Mouse (Mus musculus): ENCODE results near the gene Sox2. TPM values are rescaled to one million over a fixed set of nuclear protein-coding genes. Genes with fewer than 3 reads are reported as not detected.

Sox2 gene
- total RNA-seq, 2 experiments from 2014 or later: 45.6 to 46.9 TPM

DNA sequence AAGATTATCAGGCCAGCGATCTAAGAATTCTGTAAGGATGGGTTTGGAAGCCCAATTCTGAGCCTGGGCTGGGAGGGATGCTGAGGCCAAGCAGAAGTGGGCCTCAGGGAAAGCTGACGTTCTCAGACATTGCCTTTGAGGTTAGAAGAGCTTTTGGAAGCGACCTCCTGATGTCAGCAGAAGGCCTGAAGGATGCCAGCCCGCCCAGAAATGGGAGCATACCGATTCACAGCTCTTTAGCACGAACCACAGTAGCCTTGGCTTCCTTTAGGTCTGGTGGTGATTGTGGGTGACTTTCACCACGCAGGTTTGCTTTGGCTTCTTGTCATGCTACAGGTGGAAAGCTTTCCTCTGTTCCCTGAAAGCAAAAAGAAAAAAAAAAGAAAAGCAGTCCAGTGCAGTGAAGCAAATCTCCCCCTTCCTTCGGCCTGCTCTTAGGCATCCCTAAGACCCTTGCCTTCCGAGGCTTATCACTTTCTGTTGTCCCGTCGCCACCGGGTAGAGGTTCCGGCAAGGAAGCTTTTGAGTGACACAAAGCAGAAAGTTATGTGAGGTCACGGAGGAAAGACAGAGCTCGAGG is 6.6 kb upstream of the Sox2 start:
- no peak for DNase-seq

- no peak for DNase-seq
Measured at GRCm38 (mm10) chr3:34646169-34646568, 4.0 kb upstream of the Sox2 start.

DNA sequence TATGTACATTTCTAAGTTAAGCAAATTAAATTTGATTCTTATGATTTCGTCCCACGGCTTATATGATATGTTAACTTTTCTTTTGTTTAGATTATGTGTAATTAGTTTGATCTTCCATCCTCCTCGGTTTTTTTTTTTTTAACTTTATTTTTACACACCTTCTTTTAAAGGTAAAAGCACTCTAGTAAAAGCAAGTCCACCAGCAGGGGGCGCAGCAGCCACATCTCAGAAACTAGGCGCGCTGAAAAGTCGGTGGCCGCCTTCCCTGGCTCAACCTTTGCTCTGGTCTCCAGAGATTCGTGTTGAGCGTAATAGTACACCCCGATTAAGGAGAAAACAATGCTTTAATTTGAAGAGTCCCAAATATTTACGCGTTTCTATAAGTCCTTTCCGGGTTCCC is 2.5 kb upstream of the Sox2 start:
- DNase-seq: peak; percentile 74 to 75

DNA sequence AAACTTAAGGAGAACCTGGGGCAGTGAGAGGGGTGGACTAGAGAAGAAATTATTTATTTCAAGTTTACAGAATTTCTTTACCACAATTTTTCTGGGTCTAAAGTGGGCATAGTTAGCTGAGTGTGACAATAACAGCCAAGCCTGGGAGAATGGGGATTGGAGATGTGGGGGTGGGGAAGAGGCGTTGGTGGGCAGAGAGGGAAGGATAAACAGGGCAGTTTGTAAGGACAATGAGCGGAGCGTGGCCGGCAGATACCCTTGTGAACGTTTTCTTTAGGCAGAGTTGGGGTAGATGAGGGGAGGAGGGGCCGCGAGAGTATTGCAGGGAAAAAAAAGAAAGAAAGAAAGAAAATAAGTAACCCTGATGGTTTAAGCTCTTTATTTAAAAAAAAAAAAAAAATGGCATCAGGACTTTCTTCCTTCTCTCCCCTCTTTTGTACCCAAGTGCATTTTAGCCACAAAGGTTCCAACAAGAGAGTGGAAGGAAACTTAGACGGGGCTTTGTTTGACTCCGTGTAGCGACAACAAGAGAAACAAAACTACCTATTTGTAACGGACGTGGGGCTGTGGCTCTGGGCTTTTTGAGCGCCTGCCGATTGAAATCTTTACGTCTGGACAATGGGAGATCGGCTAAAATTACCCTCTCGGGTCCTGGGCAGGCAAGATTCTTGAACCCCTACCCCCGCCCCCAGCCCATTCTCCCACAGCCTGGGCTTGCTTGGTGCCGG is 1.9 kb upstream of the Sox2 start:
- no peak for DNase-seq

GRCm38 (mm10) chr3:34648833-34649719 is 1.1 kb upstream of the Sox2 start:
- peak in 1 of 2 experiments; percentile 42 for DNase-seq

DNA sequence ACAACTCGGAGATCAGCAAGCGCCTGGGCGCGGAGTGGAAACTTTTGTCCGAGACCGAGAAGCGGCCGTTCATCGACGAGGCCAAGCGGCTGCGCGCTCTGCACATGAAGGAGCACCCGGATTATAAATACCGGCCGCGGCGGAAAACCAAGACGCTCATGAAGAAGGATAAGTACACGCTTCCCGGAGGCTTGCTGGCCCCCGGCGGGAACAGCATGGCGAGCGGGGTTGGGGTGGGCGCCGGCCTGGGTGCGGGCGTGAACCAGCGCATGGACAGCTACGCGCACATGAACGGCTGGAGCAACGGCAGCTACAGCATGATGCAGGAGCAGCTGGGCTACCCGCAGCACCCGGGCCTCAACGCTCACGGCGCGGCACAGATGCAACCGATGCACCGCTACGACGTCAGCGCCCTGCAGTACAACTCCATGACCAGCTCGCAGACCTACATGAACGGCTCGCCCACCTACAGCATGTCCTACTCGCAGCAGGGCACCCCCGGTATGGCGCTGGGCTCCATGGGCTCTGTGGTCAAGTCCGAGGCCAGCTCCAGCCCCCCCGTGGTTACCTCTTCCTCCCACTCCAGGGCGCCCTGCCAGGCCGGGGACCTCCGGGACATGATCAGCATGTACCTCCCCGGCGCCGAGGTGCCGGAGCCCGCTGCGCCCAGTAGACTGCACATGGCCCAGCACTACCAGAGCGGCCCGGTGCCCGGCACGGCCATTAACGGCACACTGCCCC is 586 bp downstream of the Sox2 start:
- peak in 1 of 2 experiments; percentile 38 for DNase-seq

- no peak for DNase-seq
Measured at GRCm38 (mm10) chr3:34651486-34652170, 1.4 kb downstream of the Sox2 start.

GRCm38 (mm10) chr3:34652616-34653015 is 2.4 kb downstream of the Sox2 start:
- no peak for DNase-seq

DNA sequence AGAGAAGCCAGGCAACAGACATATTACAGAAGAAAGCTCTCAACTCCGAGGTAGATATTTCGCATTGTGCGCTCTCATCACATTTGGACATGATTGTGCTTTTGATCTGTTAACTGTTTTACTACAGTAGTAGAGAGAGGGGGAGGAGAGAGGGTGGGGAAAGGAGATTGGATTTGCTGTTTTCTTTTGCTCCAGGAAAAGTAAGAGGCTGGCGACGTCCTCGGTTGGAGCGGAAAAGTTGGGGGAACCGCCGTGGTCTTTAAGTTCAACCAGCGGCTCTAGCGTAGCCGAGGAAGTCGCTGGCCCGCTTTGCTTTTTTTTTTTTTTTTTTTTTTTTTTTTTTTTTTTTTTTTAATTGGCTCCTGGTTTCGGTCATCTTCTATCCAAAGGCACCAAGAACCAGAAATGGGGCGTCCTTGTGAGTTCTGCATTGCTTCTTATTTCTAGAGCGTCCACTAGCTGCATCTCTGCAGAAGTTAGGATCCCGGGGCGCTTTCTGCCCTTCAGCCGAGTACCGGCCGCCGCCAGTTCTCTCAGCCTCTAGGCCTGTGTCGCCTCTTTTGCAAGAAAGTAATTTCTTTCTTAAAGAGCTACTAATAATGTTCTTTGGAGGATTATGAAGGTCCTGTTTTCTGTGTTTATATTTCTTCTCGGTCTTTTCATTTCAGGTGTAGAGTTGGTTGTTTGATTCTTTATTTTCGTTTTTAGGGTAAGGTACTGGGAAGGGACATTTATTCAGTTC is 3.2 kb downstream of the Sox2 start:
- no peak for DNase-seq

- no peak for DNase-seq
Measured at GRCm38 (mm10) chr3:34653977-34654500, 3.8 kb downstream of the Sox2 start.

- no peak for DNase-seq
Measured at GRCm38 (mm10) chr3:34654781-34655180, 4.6 kb downstream of the Sox2 start.

DNA sequence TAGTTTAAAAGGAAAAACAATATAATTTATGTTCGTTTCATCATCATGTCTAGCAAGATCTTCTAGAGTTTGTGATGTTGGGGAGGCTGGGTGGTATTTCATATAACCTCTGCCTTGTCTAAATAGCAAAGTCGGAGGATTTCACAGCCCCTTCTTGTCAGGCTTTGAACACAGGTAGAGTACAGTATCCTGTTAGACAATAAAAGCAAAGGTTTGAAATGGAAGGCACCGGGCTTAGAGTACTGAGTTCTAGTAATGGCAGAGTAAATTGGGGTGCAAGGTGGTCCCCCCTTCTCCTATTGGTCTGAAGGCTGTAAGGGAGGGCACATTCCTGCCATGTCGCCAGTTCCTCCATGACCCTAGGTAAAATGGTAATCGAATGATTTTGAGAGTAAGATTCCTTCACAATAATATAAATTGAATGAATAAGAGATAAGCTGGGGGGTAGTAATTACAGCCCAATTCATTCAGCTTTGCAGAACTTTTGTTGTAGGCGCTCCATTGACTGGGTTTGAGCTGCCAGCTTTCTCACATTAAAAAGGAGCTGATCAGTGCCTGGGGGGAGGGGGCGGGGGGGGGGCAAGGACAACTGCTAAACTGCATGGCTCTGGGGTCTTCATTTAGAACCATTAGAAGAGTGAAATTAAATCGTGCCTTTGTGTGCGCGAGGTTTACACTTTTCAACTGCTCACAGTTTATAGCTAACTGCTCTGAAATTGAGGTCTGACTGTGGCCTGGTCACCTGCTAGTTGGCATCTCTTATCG is 5.3 kb downstream of the Sox2 start:
- DNase-seq: no peak

DNA sequence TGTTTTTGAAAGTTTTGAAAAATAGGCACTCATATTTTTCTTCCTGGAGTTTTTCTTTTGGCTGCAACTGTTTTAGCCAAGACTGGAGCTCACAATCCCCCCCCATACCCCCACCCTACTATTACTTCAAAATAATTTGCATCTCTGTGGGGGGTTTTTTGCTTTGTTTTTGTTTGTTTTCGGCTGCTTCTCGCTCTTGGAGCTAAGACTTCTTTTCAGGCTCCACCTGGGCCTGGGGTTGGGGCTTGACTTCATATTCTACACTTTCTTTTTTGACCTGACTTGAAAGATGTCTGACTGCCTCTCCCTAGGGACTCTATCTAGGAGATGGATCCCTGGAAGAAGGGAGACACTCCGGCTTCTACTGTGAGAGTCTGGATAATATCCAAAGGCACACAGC is 5.9 kb downstream of the Sox2 start:
- DNase-seq: no peak

DNA sequence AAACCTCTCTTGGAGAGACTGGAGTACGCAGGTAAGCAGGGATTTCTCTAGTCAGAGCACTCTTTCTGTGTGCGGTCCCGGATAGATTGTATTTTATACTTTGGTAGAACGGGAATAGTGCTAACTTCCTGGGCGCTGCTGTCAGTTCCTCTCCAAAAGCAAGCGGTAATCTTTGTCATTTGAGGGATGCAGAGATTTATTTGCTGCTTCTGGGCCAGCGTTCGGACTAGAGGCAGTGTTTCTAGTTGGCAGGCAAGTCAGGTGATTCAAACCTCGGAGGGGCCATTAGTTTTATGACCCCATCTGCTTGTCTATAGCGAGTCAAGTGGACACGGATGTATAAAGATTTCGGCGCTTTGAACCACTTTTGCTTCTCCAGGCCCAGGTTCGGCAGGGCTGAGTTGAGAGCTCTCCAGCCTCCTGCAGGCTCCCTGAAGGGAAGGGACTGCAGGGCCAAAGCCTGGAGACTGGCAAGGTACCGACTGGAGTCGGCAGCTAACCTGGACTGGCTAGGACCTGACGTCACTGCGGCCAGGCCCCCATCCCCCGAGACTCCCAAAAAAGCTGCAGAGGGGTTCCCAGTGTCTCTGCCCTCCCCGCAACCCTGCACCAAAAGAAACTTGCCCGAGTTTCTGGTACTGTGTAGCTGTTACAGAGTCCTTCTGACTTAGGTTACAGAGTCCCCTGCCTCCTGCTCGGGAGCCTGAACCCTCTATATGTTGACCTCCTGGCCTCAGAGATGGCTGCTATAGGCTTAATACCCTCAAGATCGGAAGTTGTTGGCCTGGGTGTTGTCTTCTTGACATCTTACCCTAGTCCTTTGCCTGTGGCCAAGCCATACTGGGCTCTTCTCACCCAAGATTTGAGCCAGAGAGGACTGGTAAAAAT is 6.9 kb downstream of the Sox2 start:
- DNase-seq: no peak

GRCm38 (mm10) chr3:34657701-34658090 is 7.5 kb downstream of the Sox2 start:
- no peak for DNase-seq

DNA sequence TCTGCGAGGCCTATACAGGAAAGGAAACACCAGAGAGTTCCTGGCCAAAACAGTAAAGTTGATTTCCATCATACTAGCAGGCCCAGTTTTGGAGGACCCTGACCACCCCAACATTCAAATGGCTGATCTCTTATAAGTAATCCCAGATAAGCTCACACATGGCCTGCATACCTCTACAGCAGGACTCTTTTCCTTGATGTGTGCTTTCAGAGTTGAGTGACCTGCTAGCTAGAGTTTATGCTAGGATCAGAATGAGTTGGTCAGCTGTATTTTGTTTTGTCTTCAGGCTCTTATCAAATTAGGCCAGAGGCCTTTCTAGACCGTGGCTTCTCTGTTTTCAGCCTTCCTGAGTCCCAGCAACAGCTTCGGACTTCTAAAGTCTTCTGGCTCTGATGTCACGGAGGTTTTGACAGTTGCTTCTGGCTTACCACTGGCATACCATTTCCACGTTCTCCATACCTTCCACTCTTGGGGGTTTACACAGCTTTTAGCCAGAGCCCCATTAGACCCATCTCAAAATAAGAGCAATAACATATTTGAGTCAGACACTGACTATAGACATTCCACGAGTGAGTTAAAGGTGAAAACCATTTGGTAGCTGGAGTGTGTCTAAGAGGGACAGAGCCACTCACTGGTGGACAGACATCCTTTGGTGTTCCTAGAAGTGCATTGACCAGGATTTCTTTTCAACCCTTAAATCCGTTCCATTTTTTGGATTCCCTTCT is 8.2 kb downstream of the Sox2 start:
- no peak for DNase-seq

DNA sequence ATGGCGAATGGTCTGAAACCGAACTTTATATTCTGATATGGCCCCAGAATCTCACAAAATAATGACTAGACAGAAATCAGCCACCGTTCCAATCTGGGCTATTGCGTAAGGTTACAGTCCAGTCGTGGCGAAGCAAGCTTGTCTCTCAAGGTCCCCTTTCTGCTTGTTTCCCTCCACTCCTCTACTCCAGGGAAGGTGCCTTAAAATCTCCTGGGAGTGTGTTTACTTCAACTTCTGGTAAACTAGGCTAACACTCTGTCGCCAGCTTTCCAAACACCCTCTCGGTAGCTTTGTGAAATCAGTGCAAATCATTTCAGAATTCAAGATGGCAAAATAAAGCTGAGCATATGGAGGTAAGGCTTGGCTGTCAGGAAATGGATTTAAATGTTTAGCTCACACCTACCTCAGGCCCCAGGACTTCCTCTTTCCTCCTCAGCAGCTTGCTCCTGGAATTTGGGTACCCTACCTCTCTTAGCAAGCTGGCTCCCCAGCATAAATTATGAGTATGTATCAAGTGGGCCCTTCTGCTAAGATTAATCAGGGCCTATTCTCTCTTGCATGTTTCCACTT is 8.8 kb downstream of the Sox2 start:
- DNase-seq: no peak

GRCm38 (mm10) chr3:34659861-34660260 is 9.7 kb downstream of the Sox2 start:
- no peak for DNase-seq

All from layer of hippocampus, postnatal 36 days (tissue).